Mouse (Mus musculus) right cerebral cortex, postnatal 25 days (tissue): Measurements from ENCODE around the gene Nme8.

Source experiments
- DNase-seq: peaks from one replicate; pipeline ENCODE4 v3.0.0; 2022

Gene Nme8

DNA sequence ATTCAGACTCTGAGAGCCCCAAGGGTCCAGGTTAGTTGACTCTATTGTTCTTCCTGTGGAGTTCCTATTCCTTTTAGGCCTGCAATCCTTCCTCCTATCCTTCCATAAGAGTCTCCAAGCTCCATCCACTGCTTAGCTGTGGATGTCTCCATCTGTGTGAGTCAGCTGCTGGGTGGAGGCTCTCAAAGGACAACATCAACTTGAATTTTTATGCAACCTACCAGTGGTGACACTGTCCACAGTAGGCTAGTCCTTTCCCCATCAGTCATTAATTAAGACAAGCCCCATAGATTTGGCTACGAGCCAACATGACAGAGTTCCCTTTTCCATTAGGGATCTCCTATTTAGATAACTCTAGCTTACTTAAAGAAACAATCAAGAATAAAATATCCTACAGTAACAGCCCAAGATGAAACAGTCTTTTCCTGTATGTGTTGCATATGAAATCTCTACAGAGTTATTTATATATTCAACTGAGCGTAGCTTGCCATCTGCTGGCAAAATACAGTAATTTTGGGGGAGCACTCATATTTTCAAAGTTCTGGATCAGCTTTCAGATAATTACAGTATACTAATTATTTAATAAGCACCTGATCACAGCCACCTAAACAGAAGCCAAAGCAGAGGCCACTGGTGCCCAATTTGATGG lies 57.3 kb downstream of the Nme8 start:
- DNase-seq = no peak

DNA sequence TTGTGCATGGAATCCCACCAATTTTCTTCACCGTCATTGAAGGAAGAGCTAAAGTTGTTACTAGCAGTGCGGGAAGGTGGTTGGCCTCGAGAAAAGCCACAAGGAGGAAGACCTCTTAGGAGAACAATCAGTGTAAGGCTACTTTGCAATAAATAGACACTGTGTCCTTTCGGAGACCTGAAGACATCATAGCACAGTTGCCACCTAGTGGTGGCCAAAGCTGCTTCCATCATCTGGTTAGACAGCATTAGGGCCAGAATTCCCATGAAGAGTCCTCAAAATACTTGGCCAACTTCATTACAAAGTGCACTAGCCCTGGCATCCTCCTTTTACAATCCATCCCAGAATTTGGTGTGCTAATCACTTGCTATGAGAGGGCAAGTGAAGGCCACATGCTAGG lies 61.5 kb downstream of the Nme8 start:
- DNase-seq = no peak

DNA sequence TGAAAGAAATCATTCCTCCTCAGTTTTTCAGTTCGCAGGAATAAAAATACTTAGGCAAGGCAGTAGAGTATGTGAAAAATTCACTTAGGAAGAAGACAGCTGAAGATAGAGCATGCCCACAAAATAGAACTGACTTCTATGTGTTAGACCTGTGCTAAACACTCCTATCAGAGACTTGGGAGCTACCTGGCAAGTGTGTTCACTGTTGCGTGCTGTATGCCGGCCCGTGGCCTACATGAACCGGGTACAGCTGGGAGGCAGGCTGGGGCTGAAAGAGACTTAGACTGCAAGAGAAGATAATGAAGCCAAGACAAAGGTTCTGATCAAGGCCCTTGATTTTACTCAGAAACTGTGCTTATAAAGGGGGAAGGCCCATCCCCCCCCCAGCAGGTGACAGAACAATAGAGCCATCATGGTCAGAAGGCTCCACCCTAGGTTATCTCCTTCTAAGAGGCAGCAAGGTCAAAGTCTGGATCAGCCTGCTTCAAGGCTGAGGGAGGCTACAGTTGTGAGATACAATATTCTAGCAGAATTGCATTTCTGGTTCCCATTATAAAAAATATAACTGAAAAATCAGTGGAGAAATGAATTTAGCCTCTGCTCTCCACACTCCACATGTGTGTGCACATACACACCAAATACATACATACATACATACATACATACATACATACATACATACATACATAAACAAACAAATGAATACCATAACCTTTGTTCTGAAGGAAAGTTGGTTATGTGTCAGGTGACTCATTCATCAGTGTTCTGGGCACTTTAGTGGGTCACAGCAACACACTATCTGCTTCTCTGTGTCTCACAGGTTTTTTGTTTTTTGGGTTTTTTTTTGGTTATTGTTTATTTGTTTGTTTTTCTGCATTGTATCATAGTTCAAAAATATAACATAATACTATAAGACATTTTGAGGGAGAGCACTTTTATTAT lies 66.6 kb downstream of the Nme8 start:
- no peak for DNase-seq

DNA sequence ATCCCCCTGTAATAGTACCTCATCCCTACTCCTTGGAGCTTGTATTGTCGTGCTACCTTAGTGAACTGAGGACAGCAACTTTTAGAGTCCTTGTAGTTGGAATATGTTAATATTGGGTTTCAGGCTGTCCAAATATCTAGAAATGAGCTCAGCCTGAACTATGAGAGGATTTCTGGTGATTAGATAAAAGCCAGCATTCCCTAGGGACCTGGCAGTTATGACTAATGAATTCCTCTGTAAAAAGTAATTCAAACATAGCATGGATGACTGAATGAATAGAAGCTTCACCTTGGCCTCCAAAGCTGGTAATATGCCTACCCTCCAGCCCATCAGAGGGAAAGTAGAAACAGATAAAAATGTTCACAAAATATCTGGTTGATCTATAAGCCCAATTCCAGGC lies 71.1 kb downstream of the Nme8 start:
- DNase-seq = no peak

DNA sequence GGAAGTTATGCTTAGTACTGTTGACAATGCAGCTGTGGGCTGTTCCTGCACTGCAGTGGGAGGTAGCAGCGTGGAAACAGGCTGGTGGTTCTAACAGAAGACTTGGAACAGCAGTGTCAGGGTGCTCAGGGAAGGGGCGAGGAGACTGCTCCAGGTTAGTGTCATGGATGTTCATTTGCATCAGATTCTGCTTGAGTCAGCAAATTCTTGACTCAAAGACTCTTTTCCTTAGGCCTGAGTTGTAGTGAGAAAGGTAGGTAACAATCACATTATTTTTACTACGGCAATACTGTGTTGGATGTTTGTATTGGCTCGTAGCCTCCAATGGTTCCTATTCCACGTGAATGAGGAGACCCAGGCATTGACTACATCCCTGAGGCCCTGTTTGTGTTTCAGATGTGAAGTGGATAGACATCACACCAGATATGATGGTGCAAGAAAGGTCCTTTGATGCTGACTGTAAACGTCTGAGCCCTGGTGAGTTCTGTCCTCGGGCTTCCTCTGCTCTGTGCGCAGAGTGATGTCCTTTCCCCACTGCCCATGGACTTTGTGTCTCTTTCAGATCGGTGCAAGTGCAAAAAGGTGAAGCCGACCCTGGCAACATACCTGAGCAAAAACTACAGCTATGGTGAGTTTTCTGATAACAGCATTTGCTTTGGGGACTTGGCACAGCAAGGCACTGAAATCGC lies 72.8 kb downstream of the Nme8 start:
- no peak for DNase-seq

DNA sequence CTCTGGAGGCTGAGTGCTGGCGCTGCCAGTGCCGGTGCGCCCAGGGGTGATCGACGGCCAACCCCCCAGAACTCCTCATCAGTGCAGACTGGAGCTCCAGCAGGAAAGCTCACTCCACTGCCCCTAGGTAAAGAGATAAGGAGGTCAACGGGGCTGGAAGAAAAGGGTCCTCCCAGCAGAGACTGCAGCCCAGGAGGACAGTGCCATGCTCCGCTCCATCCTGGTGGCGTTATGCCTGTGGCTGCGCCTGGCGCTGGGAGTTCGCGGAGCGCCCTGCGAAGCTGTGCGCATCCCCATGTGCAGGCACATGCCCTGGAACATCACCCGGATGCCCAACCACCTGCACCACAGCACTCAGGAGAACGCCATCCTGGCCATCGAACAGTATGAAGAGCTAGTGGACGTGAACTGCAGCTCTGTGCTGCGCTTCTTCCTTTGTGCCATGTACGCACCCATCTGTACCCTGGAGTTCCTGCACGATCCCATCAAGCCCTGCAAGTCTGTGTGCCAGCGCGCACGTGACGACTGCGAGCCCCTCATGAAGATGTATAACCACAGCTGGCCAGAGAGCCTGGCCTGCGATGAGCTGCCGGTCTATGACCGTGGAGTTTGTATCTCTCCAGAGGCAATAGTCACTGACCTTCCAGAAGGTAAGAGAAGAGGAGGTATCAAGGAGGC lies 74.2 kb downstream of the Nme8 start:
- no peak for DNase-seq

DNA sequence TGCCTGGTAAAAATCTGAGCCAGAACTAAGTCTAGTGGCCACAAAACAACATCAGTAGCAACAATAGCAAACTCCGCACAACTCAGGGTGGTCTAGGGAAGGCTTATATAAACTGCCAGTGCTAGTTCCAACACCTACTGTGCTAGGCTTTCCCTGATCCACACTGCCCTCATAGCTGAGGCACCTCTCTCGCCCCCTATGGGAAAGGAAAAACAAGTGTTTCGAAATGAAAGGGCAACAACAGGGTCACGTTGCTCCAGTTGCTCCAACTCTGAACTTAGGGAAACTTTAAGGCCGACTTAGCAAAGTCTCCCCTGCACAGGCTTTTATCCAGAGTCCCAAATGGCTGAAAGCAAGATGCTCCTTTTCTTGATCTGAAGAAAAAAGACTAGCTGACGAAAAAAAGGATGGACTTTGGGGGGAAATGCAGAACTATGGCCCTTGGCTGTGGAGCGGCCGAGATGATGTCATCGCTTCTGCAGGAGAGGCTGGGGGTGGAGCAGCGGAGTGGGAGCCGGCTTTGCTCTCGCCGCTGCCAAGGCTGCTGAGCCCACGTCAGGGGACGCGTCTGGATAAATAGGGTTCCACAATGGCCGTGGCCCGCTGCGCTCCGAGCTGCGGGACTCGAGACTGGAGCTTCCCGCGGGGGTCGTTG lies 74.9 kb downstream of the Nme8 start, which contains the start of gene Sfrp4:
Gene Sfrp4 (plus strand): TSS at position 532 of the 655 bp plus-strand sequence.
- peak; percentile 55 for DNase-seq

DNA sequence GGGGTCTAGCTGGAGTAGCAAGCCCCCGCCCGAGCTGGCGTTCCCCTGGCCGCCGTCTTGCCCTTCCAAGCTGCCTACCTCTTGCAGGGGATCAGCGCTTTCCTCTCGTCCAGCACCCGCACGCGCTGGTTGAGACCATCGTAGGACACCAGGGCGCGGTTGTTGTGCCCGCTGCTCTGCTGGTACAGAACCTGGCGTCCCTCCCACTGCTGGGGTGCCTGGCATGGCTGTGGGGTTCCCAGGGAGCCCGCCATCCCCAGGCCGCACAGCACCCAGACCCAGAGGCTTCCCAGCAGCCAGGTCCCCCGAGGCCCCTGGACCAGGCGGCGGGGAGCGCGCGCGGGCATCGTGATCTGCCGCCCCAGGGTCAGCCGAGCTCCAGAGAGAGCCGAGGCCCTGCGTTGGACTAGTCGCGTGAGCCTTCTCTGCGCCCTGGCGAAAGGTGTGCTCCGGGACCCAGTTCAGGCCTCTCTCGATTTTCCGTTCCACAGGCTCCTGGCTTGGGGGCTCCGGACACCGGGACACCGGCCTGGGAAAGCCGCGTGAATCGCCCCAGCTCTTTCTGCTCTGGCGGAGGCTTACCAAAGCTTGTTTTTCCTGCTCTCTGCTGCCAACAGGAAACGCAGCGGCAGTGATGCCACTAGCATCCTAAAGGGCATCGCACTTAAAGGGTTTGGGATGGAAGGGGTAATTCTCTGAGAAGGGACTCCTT lies 78.2 kb downstream of the Nme8 start, which contains the start of gene Epdr1:
Gene Epdr1 (minus strand): TSS at position 712 of the 712 bp plus-strand sequence.
- peak; percentile 73 for DNase-seq

DNA sequence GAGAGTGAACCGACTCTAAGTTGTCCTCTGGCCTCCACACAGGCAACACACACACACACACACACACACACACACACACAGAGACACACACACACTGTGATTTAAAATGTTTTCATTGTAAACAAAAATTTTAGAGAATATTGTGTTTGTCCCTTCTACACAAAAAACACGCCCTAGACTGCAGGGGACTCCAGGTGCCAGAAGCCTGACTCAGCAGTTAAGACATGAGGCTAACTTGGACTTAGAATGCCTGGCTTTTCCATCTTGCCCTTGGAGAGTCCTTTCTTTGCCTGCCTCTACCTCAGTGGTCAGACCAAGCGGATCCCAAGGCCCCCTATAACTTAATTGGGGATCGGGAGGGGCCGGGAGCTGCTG lies 78.8 kb downstream of the Nme8 start:
- no peak for DNase-seq

DNA sequence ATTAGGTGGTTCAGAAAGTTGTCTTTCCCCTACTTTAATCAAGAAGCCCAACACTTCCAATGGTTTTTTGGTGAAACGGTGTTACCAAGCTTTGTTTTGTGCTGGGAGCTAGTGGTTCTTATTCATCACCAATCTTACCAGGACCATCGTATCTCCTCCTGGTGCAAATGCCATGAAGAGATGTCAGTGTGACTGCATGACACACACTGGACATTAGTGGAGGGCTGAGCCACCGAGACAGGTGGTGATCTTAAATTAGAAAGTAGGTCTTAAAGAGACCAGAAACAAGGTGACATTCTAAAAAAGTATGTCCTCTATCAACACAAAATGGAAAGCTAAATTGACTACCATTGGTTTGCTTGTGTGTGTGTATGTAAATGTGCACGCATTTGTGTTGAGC lies 79.5 kb downstream of the Nme8 start:
- DNase-seq = no peak

DNA sequence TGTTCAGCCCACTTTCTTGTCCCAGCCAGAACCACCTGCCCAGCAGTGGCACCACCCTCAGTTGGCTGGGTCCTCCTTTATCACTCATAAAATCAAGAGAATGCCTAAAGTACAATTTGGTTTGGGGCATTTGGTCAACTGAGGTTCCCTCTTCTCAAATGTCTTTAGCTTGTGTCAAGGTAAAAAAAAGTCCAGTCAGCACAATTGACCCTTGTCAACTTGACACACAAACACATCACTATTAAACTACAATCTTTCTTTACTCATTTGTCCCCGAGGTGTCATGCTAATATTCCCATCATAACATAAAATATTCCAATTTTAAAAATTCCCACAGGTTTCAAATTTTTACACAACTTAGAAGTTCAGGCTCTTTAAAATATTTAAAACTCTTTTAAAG lies 83.3 kb downstream of the Nme8 start:
- no peak for DNase-seq

DNA sequence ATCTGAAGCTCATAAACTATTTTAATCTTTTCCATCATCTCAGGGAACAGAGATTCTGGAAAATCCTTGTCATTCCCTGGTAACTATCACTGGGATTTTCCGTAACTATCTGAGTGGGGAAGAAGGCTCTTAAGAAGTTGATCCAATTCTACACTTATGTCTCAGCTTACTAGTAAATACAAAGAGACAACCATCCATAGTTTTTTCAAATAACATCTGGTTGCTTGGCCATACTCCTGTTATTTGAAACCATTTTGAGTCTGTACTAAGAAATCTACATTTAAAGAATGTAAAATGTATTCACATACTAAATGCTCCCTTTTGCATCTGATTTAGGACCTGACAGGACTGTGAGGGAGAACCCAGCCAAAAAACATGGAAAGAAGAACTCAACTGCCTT lies 84.2 kb downstream of the Nme8 start:
- DNase-seq = no peak

DNA sequence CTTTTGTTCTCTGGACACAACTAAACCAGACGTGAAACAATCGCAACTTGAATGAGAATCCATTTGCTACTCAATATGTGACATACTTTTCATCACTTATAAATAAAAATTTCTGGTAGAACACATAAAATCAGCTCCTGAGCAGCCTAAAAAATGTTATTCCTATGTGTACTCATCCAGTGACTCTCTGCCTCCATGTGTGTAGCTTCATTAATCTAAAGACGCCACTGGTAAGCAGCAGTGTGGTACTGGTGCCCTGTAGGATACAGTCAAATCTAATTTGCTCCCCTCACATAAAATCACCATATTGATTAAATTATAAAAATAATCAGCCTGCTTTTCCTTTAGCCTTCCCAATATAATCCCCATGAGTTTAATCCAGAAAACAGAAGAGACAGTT lies 84.6 kb downstream of the Nme8 start:
- DNase-seq = no peak

DNA sequence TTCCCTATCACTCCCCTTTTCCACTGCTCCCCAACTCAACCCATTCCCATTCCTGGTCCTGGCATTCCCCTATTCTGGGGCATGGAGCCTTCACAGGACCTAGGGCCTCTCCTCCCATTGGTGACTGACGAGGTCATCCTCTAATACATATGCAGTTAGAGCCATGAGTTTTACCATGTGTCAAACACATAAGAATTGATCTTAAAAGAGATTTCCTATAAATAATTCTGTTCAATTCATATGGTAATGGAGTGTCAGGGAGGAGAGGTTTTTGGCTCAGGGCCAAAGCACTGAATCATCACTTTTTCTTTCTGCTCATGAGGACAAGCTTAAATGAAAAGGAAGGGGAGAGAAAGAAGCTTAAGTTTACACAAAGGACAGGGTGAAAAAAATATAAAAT lies 85.2 kb downstream of the Nme8 start:
- no peak for DNase-seq

DNA sequence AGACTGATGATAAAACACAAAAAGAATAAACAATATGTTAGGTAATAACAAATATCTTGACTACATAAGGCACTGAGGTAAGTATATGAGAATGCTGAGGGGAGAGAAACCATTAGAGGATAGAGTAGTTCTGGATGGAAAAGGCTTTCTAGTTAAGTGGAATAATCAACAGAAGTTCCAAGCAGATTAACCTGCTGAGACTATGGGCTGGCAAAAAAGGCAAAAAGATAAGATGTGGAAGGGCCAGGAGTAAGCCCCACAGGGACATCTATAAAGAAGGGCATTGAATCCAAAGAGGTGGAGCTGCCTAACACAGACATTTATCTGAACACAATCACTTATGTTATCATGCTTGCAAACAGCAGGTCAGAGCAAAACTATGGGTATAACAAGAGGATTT lies 89.5 kb downstream of the Nme8 start:
- no peak for DNase-seq

DNA sequence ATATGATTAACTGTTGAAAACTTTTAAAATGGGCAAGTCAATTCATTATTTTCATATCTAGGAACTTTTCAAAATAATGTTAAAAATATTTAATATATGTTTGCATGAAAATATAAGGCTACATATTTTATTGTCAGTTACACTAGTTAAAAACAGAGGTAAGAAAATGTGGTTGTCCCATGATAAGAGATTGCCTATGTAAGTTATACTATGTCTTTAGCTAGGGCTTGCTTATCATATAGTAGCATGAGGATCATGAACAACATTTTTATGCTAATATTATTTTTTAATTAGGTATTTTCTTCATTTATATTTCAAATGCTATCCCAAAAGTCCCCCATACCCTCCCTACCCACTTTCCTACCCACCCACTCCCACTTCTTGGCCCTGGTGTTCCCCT lies 92.7 kb downstream of the Nme8 start:
- DNase-seq = no peak

DNA sequence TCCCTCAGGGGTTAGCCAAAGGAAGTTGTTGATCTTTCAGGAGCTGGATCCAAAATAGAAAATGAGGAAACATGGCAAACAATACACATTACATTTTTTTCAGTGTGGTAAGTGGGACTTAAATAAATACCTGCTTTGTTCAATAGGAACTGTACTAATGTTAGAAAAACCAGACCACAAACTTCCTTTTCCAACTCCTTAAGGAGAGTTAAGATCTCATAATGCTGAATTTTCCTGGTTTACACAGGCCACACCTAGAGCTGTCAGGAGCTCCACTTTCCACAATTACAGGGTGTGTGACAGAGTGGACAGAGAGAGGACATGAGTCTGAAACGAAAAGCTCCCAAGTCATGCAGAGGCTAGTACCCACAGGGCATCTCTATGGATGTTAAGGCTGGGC lies 93.9 kb downstream of the Nme8 start:
- DNase-seq = no peak

DNA sequence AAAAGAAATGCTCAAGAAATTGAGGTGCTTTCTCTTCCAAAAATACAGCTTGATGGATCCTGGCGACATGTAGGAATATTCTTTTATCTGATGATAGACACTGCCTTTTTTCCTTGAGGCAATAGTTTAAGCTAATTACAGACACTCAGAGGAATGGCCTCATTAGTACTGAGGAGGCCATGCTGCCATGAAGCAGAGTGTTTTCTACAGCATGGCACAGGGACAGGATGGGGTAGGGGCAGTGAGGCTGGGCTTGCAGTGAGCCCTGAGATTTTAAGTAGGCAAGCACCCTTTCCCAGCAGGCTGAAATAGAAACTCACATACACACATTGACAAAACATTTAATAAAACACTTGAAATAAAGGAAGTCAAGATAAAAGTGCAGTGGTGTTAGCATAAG lies 95.1 kb downstream of the Nme8 start:
- no peak for DNase-seq

DNA sequence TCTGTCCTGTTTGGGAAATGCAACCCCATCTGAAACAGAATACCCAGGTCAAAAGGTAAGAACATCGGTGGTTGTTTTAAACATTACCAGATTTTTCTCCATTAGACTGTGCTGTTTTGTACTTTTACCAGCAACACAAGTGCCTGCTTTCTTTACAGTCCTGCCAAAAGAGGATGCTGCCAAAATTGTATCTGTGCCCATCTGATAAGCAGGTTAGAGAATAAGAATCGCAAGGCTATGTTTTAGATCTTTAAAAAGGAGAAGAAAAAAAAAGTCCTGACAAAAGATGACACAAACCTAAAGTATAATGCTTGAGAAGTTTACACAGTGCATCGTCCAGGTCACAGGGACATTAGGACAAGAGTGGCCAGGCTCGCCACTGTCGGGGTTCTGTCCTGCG lies 98.4 kb downstream of the Nme8 start:
- no peak for DNase-seq

DNA sequence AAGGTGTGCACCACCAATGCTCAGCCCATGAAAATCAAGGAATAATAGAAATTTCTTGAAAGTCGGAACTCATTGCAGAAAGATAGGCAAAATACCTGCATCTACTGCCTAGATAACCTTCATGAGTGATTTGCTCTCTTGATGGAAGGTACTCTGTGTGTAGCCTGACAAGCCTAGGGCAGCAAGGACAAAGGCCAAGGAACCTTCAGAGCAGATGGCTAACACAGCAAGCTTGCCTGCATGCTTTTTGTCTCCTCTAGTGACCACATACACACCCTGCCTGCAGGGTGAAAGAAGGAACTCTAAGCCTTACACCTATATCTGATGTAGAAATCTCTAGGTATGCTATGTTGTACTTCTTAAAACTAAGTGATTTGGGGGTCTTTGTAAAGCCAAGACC lies 102.5 kb downstream of the Nme8 start:
- no peak for DNase-seq
